Mouse (Mus musculus): Measurements from ENCODE around the gene Gjb5. TPM values are rescaled to one million over a fixed set of nuclear protein-coding genes. Genes with fewer than 3 reads are reported as not detected.

The Gjb5 gene
- polyA plus RNA-seq, 1 experiment from 2014 or later, result 0.90 TPM

- H3K36me3 ChIP-seq, result no peaks in the 10 kb centered on the region
Observed at GRCm38 (mm10) chr4:127368379-127368973, 10.5 kb upstream of the Gjb5 start.

GRCm38 (mm10) chr4:127365834-127366233 is 7.9 kb upstream of the Gjb5 start:
- H3K9ac ChIP-seq, result no peak overlapping the region
- no peak overlapping the region for H3K4me3 ChIP-seq (replicated peaks)
- H3K27me3 ChIP-seq (replicated peaks), result no peaks in the 10 kb centered on the region
- 33% methylated on average over 4 of the region's 4 CpGs for WGBS
- H3K36me3 ChIP-seq, result no peaks in the 10 kb centered on the region
- ATAC-seq (ENCODE audit: insufficient read depth, low FRiP score, low read depth), result no peak
- H3K27ac ChIP-seq, result no peak overlapping the region
- no peaks in the 10 kb centered on the region for H3K9me3 ChIP-seq
- no peaks in the 10 kb centered on the region for H3K4me1 ChIP-seq
- no peak overlapping the region for H3K4me2 ChIP-seq

More at GRCm38 (mm10) chr4:127368379-127368973, 10.5 kb upstream of the Gjb5 start:
- H3K4me2 ChIP-seq, result no peak overlapping the region
- no peak for ATAC-seq (ENCODE audit: insufficient read depth, low FRiP score, low read depth)
- 28% methylated on average over 13 of the region's 13 CpGs for WGBS
- H3K27me3 ChIP-seq (replicated peaks), result no peaks in the 10 kb centered on the region
- no peaks in the 10 kb centered on the region for H3K9me3 ChIP-seq
- H3K4me1 ChIP-seq, result peaks cover 7% of the 10 kb centered on the region
- H3K4me3 ChIP-seq (replicated peaks), result no peak overlapping the region
- no peak overlapping the region for H3K27ac ChIP-seq
- no peak overlapping the region for H3K9ac ChIP-seq

- no peak overlapping the region for H3K27ac ChIP-seq
- H3K36me3 ChIP-seq, result no peaks in the 10 kb centered on the region
- no peak overlapping the region for H3K9ac ChIP-seq
- H3K4me2 ChIP-seq, result no peak overlapping the region
- H3K27me3 ChIP-seq (replicated peaks), result no peaks in the 10 kb centered on the region
- H3K4me1 ChIP-seq, result no peaks in the 10 kb centered on the region
- 35% methylated on average over 5 of the region's 5 CpGs for WGBS
- H3K4me3 ChIP-seq (replicated peaks), result no peak overlapping the region
- no peaks in the 10 kb centered on the region for H3K9me3 ChIP-seq
- ATAC-seq (ENCODE audit: insufficient read depth, low FRiP score, low read depth), result no peak
Observed at GRCm38 (mm10) chr4:127365433-127365832, 7.5 kb upstream of the Gjb5 start.

- no peak overlapping the region for H3K27ac ChIP-seq
- 66% methylated on average over 6 of the region's 6 CpGs for WGBS
- no peaks in the 10 kb centered on the region for H3K9me3 ChIP-seq
- no peak for ATAC-seq (ENCODE audit: insufficient read depth, low FRiP score, low read depth)
- H3K27me3 ChIP-seq (replicated peaks), result no peaks in the 10 kb centered on the region
- no peak overlapping the region for H3K4me2 ChIP-seq
- no peaks in the 10 kb centered on the region for H3K36me3 ChIP-seq
- H3K4me3 ChIP-seq (replicated peaks), result no peak overlapping the region
- no peaks in the 10 kb centered on the region for H3K4me1 ChIP-seq
- no peak overlapping the region for H3K9ac ChIP-seq
Observed at GRCm38 (mm10) chr4:127364431-127364830, 6.5 kb upstream of the Gjb5 start.

- Histone ChIP-seq H3K4me2 (no peak overlapping the region), H3K27me3 (replicated peaks) (no peaks in the 10 kb centered on the region), H3K9ac (no peak overlapping the region), H3K9me3 (no peaks in the 10 kb centered on the region), H3K4me3 (replicated peaks) (no peak overlapping the region), H3K4me1 (no peaks in the 10 kb centered on the region), H3K36me3 (no peaks in the 10 kb centered on the region), H3K27ac (no peak overlapping the region)
- 51% methylated on average over 4 of the region's 4 CpGs for WGBS
- ATAC-seq (ENCODE audit: insufficient read depth, low FRiP score, low read depth), result no peak
Observed at GRCm38 (mm10) chr4:127363331-127363730, 5.3 kb upstream of the Gjb5 start.

GRCm38 (mm10) chr4:127362520-127362919 is 4.5 kb upstream of the Gjb5 start:
- no peaks in the 10 kb centered on the region for H3K4me1 ChIP-seq
- no peak overlapping the region for H3K4me2 ChIP-seq
- no peaks in the 10 kb centered on the region for H3K27me3 ChIP-seq (replicated peaks)
- H3K9ac ChIP-seq, result no peak overlapping the region
- no peak overlapping the region for H3K27ac ChIP-seq
- no peak overlapping the region for H3K4me3 ChIP-seq (replicated peaks)
- 75% methylated on average over 3 of the region's 3 CpGs for WGBS
- no peaks in the 10 kb centered on the region for H3K36me3 ChIP-seq
- no peak for ATAC-seq (ENCODE audit: insufficient read depth, low FRiP score, low read depth)
- no peaks in the 10 kb centered on the region for H3K9me3 ChIP-seq

- Histone ChIP-seq H3K27me3 (replicated peaks) (no peaks in the 10 kb centered on the region), H3K27ac (no peak overlapping the region), H3K4me2 (no peak overlapping the region), H3K9ac (no peak overlapping the region), H3K9me3 (no peaks in the 10 kb centered on the region), H3K36me3 (no peaks in the 10 kb centered on the region), H3K4me3 (replicated peaks) (no peak overlapping the region), H3K4me1 (peaks cover 15% of the 10 kb centered on the region; the same call in 1 of the 2 replicates)
- WGBS, result 37% methylated on average over 15 of the region's 15 CpGs
- ATAC-seq (ENCODE audit: insufficient read depth, low FRiP score, low read depth), result no peak
Observed at GRCm38 (mm10) chr4:127354506-127355485, 3.2 kb downstream of the Gjb5 start.

GRCm38 (mm10) chr4:127353951-127354438 is 4.0 kb downstream of the Gjb5 start, which contains the start of gene Gjb4:
Gene Gjb4 (minus strand): TSS chr4:127354081.
- no peak within 1 kb of the TSS for H3K9ac ChIP-seq
- H3K27ac ChIP-seq, result no peak within 1 kb of the TSS
- H3K9me3 ChIP-seq, result no peaks in the 10 kb centered on the region
- H3K4me3 ChIP-seq (replicated peaks), result no peak within 1 kb of the TSS
- H3K4me1 ChIP-seq, result peaks cover 15% of the 10 kb centered on the region; the same call in 1 of the 2 replicates
- ATAC-seq (ENCODE audit: insufficient read depth, low FRiP score, low read depth), result no peak
- H3K4me2 ChIP-seq, result no peak within 1 kb of the TSS
- no peaks in the 10 kb centered on the region for H3K36me3 ChIP-seq
- H3K27me3 ChIP-seq (replicated peaks), result no peaks in the 10 kb centered on the region
- 50% methylated on average over 8 of the region's 8 CpGs for WGBS

GRCm38 (mm10) chr4:127352594-127352993 is 5.4 kb downstream of the Gjb5 start:
- no peak for ATAC-seq (ENCODE audit: insufficient read depth, low FRiP score, low read depth)
- H3K4me2 ChIP-seq, result no peak overlapping the region

GRCm38 (mm10) chr4:127349560-127350300 is 8.3 kb downstream of the Gjb5 start:
- Histone ChIP-seq H3K36me3 (no peaks in the 10 kb centered on the region), H3K4me3 (replicated peaks) (no peak overlapping the region), H3K4me2 (no peak overlapping the region), H3K27me3 (replicated peaks) (no peaks in the 10 kb centered on the region), H3K9me3 (no peaks in the 10 kb centered on the region), H3K27ac (no peak overlapping the region), H3K4me1 (peaks cover 10% of the 10 kb centered on the region; the same call in 1 of the 2 replicates), H3K9ac (no peak overlapping the region)
- no peak for ATAC-seq (ENCODE audit: insufficient read depth, low FRiP score, low read depth)
- WGBS, result 46% methylated on average over 4 of the region's 4 CpGs

More at GRCm38 (mm10) chr4:127352594-127352993, 5.4 kb downstream of the Gjb5 start:
- no peak overlapping the region for H3K9ac ChIP-seq
- no peaks in the 10 kb centered on the region for H3K9me3 ChIP-seq
- 34% methylated on average over 1 of the region's 1 CpGs for WGBS
- peaks cover 15% of the 10 kb centered on the region; the same call in 1 of the 2 replicates for H3K4me1 ChIP-seq
- H3K27ac ChIP-seq, result no peak overlapping the region
- H3K4me3 ChIP-seq (replicated peaks), result no peak overlapping the region
- no peaks in the 10 kb centered on the region for H3K27me3 ChIP-seq (replicated peaks)
- no peaks in the 10 kb centered on the region for H3K36me3 ChIP-seq

- no peaks in the 10 kb centered on the region for H3K36me3 ChIP-seq
- H3K9ac ChIP-seq, result no peak overlapping the region
- H3K4me3 ChIP-seq (replicated peaks), result no peak overlapping the region
- H3K4me1 ChIP-seq, result no peaks in the 10 kb centered on the region
- H3K27ac ChIP-seq, result no peak overlapping the region
- no peaks in the 10 kb centered on the region for H3K9me3 ChIP-seq
- H3K27me3 ChIP-seq (replicated peaks), result no peaks in the 10 kb centered on the region
- no peak overlapping the region for H3K4me2 ChIP-seq
- 63% methylated on average over 5 of the region's 5 CpGs for WGBS
- ATAC-seq (ENCODE audit: insufficient read depth, low FRiP score, low read depth), result no peak
Observed at GRCm38 (mm10) chr4:127345000-127345399, 13.0 kb downstream of the Gjb5 start.

Measured in stomach, embryonic 15.5 days (tissue).